Mouse (Mus musculus): Measurements from ENCODE around the gene Zfp334. TPM values are rescaled to one million over a fixed set of nuclear protein-coding genes. Genes with fewer than 3 reads are reported as not detected.
A peak's percentile ranks its signal among the peaks of the same experiment; 100 is the strongest.

The Zfp334 gene
- total RNA-seq, 2 experiments from 2014 or later: 16.5 TPM

GRCm38 (mm10) chr2:165326304-165327190 lies 61.5 kb downstream of the Zfp334 start, which contains the start of gene Elmo2:
Gene Elmo2 (minus strand): TSS chr2:165326479.
- peak; percentile 96 for DNase-seq
- intact Hi-C loops (cut with DNase I): no loop called here

DNA sequence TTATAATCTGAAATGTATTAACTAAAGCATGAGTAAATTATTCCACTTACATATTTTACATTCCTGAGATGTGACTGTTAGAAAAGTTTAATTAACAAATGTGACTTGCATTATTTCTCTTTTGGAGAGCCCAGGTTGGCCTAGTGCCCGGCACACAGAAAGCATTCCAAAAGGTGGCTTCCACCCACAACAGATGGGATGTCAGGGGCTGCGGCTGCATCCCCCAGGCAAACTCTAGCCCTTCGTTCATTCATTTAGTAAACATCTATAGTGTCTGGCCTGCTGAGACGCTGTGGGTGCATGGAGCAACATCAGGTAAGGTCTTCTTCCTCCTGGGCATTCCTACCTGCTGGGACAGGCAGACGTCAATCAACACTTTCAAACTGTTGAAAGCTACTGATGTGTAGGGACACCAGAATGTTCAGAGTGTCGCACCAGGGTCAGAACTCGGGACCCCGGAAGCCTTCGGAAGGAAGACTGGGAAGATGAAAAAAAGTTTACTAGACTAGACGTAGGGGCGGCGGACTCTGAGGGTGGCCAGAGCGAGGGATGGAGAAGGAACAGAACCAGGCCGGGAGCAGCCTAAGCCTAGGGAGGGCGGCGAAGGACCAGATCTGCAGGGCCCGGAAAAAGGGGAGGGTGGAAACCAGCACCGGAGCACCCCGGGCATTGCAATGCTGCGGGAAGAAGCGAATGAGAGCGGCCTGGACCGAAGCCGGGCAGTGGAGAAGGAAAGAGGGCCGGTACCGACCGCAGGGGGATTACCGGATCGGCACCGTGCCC lies 62.3 kb downstream of the Zfp334 start:
- peak; percentile 59 for DNase-seq
- intact Hi-C loops (cut with DNase I): no loop called here

Other genes with a start within 250 kb of the Zfp334 start
- gene Cdh22, start 153.4 kb downstream of the Zfp334 start, total RNA-seq (2021): 10 to 100 TPM in 1 of 2 experiments, 1 to 10 TPM in 1; 8.3 to 12.3 TPM
- 10 to 100 TPM; 36.4 to 37.1 TPM for gene Slc35c2, start 100.4 kb downstream of the Zfp334 start, total RNA-seq (2021)
- 10 to 100 TPM; 79.3 to 80.6 TPM for gene Elmo2, start 61.8 kb downstream of the Zfp334 start, total RNA-seq (2021)
- gene Zfp663, start 19.5 kb downstream of the Zfp334 start, total RNA-seq (2021): 1 to 10 TPM; 4.3 to 5.8 TPM
- gene Ocstamp, start 12.1 kb upstream of the Zfp334 start, total RNA-seq (2021): not detected
- 10 to 100 TPM; 13.0 to 14.2 TPM for gene Slc13a3, start 85.0 kb upstream of the Zfp334 start, total RNA-seq (2021)
- 10 to 100 TPM; 22.4 to 24.6 TPM for gene Trp53rka, start 105.1 kb upstream of the Zfp334 start, total RNA-seq (2021)
- 1 to 10 TPM; 1.1 to 1.3 TPM for gene Slc2a10, start 115.5 kb upstream of the Zfp334 start, total RNA-seq (2021)
- 1 to 10 TPM; 7.0 to 7.8 TPM for gene Eya2, start 206.8 kb upstream of the Zfp334 start, total RNA-seq (2021)

Measured in left cerebral cortex, postnatal 4 days (tissue).